Comparison of ENCODE assay signal across 9 mouse cellular contexts in genomic region chr16:42164941-42165340, GRCm38 (mm10).
A peak's percentile ranks its signal among the peaks of the same experiment; 100 is the strongest.
DNase-seq lines count a peak whose midpoint lies in the region; TF ChIP-seq lines count a peak whose summit lies in the region.
"Had no signal": no experiment of that assay in that cellular context is flagged by ENCODE, and none has a peak within 500 bp of the region (broad histone marks: within the 10 kb centered on the region; RNA-seq: fewer than 3 reads in every experiment).

No protein-coding gene starts in this region.

- H3K27me3 ChIP-seq in MEL (ENCODE audit: control insufficient read depth in 1 of 2, insufficient read depth in 2 of 2, low read length in 2 of 2) = no peaks in the 10 kb centered on the region
- H3K27me3 ChIP-seq in forebrain, embryonic 10.5 days (ENCODE audit: poor library complexity, severe bottlenecking) = no peaks in the 10 kb centered on the region
- H3K27me3 ChIP-seq: megakaryocyte, embryonic 14.5 days had no signal

- no peak for TF ChIP-seq POLR2A in MEL (IDR thresholded peaks at IDR 0.05; ENCODE audit: control insufficient read depth in 1 of 2, insufficient read depth in 1 of 2, low read depth in 1 of 2, low read length in 2 of 2, poor library complexity in 1 of 2)

- no peak overlapping the region for H3K27ac ChIP-seq in MEL (ENCODE audit: control insufficient read depth, low read depth, low read length)
- no peak overlapping the region for H3K27ac ChIP-seq in forebrain, embryonic 10.5 days

- 0 out of 4 replicates have a peak, but pooled peaks cover 0 to 2% of the 10 kb centered on the region in 2 experiments for H3K4me1 ChIP-seq in MEL (ENCODE audit: control insufficient read depth in 1 of 2, insufficient read depth in 2 of 2, low read length in 2 of 2)
- H3K4me1 ChIP-seq in forebrain, embryonic 10.5 days = no peaks in the 10 kb centered on the region

- intact Hi-C loops in heart, postnatal 25 days (cut with DNase I) = no loop called here

- peak; percentile 68 for TF ChIP-seq RAD21 in MEL (IDR thresholded peaks at IDR 0.05; ENCODE audit: low read depth, low read length)

- peak in 2 of 3 experiments; percentile 60 to 92 for TF ChIP-seq CTCF in MEL (IDR thresholded peaks at IDR 0.05 in 2 of 3, conservative IDR thresholded peaks at IDR 0.05 in 1 of 3; ENCODE audit: control insufficient read depth in 1 of 3, insufficient read depth in 1 of 3, low read depth in 2 of 3, low read length in 3 of 3, poor library complexity in 1 of 3, severe bottlenecking in 1 of 3)

- no peaks in the 10 kb centered on the region for H3K79me2 ChIP-seq in MEL (ENCODE audit: control insufficient read depth, insufficient read depth, low read length, poor library complexity)

- no peak for TF ChIP-seq EP300 in MEL (IDR thresholded peaks at IDR 0.05; ENCODE audit: low read depth in 1 of 2, low read length in 2 of 2)

- DNase-seq in MEL (ENCODE audit: low read depth, low spot score) = peak; percentile 82
- peak; percentile 31 for DNase-seq in c-Kit-negative CD71-positive TER-119-positive erythroid progenitor cells, embryonic 14.5 days (ENCODE audit: low read depth, low spot score)
- peak; percentile 69 for DNase-seq in forebrain, embryonic 10.5 days (ENCODE audit: extremely low spot score, low spot score)
- DNase-seq in heart, postnatal 25 days (ENCODE audit: low spot score) = peak; percentile 30
- peak; percentile 96 for DNase-seq in layer of hippocampus, adult 9-10 months (ENCODE audit: low spot score)
- peak; percentile 86 for DNase-seq in lung, postnatal 14 days
- peak; percentile 80 for DNase-seq in retina, postnatal 7 days (ENCODE audit: low read depth, low spot score)
- peak; percentile 63 to 73 for DNase-seq in urinary bladder, postnatal 36 days (ENCODE audit: low spot score in 2 of 2)

- no peak overlapping the region for H3K4me3 ChIP-seq in MEL (ENCODE audit: control insufficient read depth in 1 of 2, insufficient read depth in 1 of 2, low read depth in 2 of 2, low read length in 2 of 2)
- H3K4me3 ChIP-seq in forebrain, embryonic 10.5 days = no peak overlapping the region
- H3K4me3 ChIP-seq: megakaryocyte, embryonic 14.5 days had no signal

- no peaks in the 10 kb centered on the region for H3K36me3 ChIP-seq in MEL (ENCODE audit: control insufficient read depth in 1 of 2, insufficient read depth in 2 of 2, low read length in 2 of 2)
- no peaks in the 10 kb centered on the region for H3K36me3 ChIP-seq in forebrain, embryonic 10.5 days (replicated peaks)

- no peak overlapping the region for H3K9ac ChIP-seq in MEL (ENCODE audit: control insufficient read depth, low read depth, low read length, poor library complexity, severe bottlenecking)

- no peaks in the 10 kb centered on the region for H3K9me3 ChIP-seq in MEL (replicated peaks; ENCODE audit: insufficient read depth, low read length)
- H3K9me3 ChIP-seq in forebrain, embryonic 10.5 days = no peaks in the 10 kb centered on the region
- H3K9me3 ChIP-seq: megakaryocyte, embryonic 14.5 days had no signal

TF ChIP-seq in MEL, 35 proteins besides CTCF, POLR2A, EP300 and RAD21:
- TF ChIP-seq MAZ (IDR thresholded peaks at IDR 0.05; ENCODE audit: low read depth, low read length) = no peak
- TF ChIP-seq MYB (IDR thresholded peaks at IDR 0.05; ENCODE audit: low read depth, low read length) = no peak
- TF ChIP-seq ZC3H11A (IDR thresholded peaks at IDR 0.05; ENCODE audit: low read depth, low read length) = peak; percentile 70
- no peak for TF ChIP-seq NRF1 (IDR thresholded peaks at IDR 0.05; ENCODE audit: insufficient read depth, low read depth, low read length, poor library complexity, severe bottlenecking)
- no peak for TF ChIP-seq UBTF (IDR thresholded peaks at IDR 0.05; ENCODE audit: borderline replicate concordance, insufficient read depth, low read depth, low read length)
- TF ChIP-seq MAX (IDR thresholded peaks at IDR 0.05; ENCODE audit: low read length) = no peak
- TF ChIP-seq ZNF384 (IDR thresholded peaks at IDR 0.05; ENCODE audit: low read depth, low read length) = peak; percentile 55
- no peak for TF ChIP-seq KAT2A (conservative IDR thresholded peaks at IDR 0.05; ENCODE audit: low read depth, low read length)
- TF ChIP-seq ZMIZ1 (IDR thresholded peaks at IDR 0.05; ENCODE audit: low read depth, low read length) = no peak
- TF ChIP-seq TAL1 (IDR thresholded peaks at IDR 0.05; ENCODE audit: low read length) = no peak
- no peak for TF ChIP-seq ELF1 (IDR thresholded peaks at IDR 0.05; ENCODE audit: low read depth, low read length)
- TF ChIP-seq NELFE (IDR thresholded peaks at IDR 0.05; ENCODE audit: low read depth, low read length) = no peak
- peak; percentile 92 for TF ChIP-seq SMC3 (IDR thresholded peaks at IDR 0.05; ENCODE audit: low read depth, low read length)
- TF ChIP-seq USF2 (IDR thresholded peaks at IDR 0.05; ENCODE audit: borderline replicate concordance in 1 of 2, insufficient read depth in 1 of 2, low read depth in 1 of 2, low read length in 2 of 2) = no peak
- TF ChIP-seq TBP (IDR thresholded peaks at IDR 0.05; ENCODE audit: low read depth, low read length) = no peak
- TF ChIP-seq ETS1 (IDR thresholded peaks at IDR 0.05; ENCODE audit: low read depth, low read length) = no peak

Comparison
In these comparisons a context has a peak if more than half of its experiments do, and no peak if none do; other contexts are left out.
1. DNase-seq: peak in every context shown above with its lines; median percentile 96 in layer of hippocampus, adult 9-10 months; 86 in lung, postnatal 14 days; 82 in MEL; 80 in retina, postnatal 7 days; 69 in forebrain, embryonic 10.5 days; 68 in urinary bladder, postnatal 36 days; 31 in c-Kit-negative CD71-positive TER-119-positive erythroid progenitor cells, embryonic 14.5 days; 30 in heart, postnatal 25 days.